Mouse (Mus musculus): Measurements from ENCODE around the gene Slc2a9. TPM values are rescaled to one million over a fixed set of nuclear protein-coding genes. Genes with fewer than 3 reads are reported as not detected.

Gene Slc2a9
- total and polyA plus RNA-seq, 3 experiments = 1.6 to 2.8 (median 2.3) TPM

DNA sequence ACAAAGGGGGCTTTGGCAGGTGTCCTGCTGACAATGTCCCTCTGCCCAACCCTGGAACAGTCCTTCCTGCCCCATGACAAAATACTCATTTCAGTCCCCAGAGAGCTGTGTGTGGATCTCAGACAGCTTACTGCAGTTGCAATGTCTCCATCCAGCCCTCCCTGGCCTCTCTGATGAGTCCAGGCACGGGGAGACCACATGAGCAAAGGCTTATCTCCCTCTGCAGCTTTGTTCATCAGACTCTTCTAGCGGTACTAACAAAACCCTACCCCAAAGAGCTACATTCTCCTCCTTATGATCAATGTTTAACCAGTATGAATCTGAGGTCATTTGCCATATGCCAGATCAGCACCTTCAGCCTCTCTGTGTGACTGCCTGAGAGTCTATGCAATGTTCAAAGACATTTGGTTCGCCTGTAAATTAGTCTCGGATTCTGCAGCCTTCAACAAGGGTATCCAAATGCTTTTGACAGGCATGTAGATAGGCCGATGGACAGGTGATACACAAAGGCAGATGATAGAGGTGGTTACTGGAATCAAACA, 36.3 kb downstream of the Slc2a9 start:
- H3K36me3 ChIP-seq (replicated peaks in 1 of 2; ENCODE audit: control insufficient read depth in 1 of 2, insufficient read depth in 1 of 2, low read length in 1 of 2) = peaks cover 0 to 8% of the 10 kb centered on the region in 2 experiments
- TF ChIP-seq ETS1 (conservative IDR thresholded peaks at IDR 0.05; ENCODE audit: low read depth, low read length) (no peak), NRF1 (IDR thresholded peaks at IDR 0.05; ENCODE audit: low read depth, low read length) (no peak), TCF12 (IDR thresholded peaks at IDR 0.05; ENCODE audit: low read depth, low read length) (no peak), MYC (IDR thresholded peaks at IDR 0.05; ENCODE audit: low read depth, low read length) (no peak), MAFK (IDR thresholded peaks at IDR 0.05; ENCODE audit: insufficient replicate concordance, low read length) (no peak), E2F4 (IDR thresholded peaks at IDR 0.05; ENCODE audit: insufficient replicate concordance, low read depth, low read length) (no peak), MAX (IDR thresholded peaks at IDR 0.05; ENCODE audit: low read length) (no peak), USF2 (conservative IDR thresholded peaks at IDR 0.05; ENCODE audit: low read depth, low read length) (no peak), ZMIZ1 (IDR thresholded peaks at IDR 0.05; ENCODE audit: low read depth, low read length) (no peak), MEF2A (IDR thresholded peaks at IDR 0.05; ENCODE audit: borderline replicate concordance, low read depth, low read length) (no peak), RAD21 (IDR thresholded peaks at IDR 0.05; ENCODE audit: low read depth, low read length) (no peak), POLR2A (IDR thresholded peaks at IDR 0.05; ENCODE audit: low read depth, low read length) (no peak)
- H3K4me1 ChIP-seq (ENCODE audit: control insufficient read depth in 1 of 2, insufficient read depth in 2 of 2) = no peaks in the 10 kb centered on the region
- H3K79me2 ChIP-seq (replicated peaks; ENCODE audit: control insufficient read depth, extremely low read depth, insufficient read depth, poor library complexity, severe bottlenecking) = no peaks in the 10 kb centered on the region
- H3K27ac ChIP-seq (ENCODE audit: insufficient read depth, low read depth) = no peak overlapping the region
- no peak for DNase-seq (ENCODE audit: extremely low read depth)
- H3K4me3 ChIP-seq (replicated peaks in 1 of 3; ENCODE audit: low read depth in 2 of 3, low read length in 2 of 3, poor library complexity in 1 of 3) = no peak overlapping the region
- no peaks in the 10 kb centered on the region for H3K27me3 ChIP-seq (replicated peaks)
- no peak overlapping the region for H3K4me2 ChIP-seq (ENCODE audit: insufficient read depth, low read depth, poor library complexity, severe bottlenecking)
- no peak overlapping the region for H3K9ac ChIP-seq (ENCODE audit: insufficient read depth, low read depth)
- H3K9me3 ChIP-seq (replicated peaks; ENCODE audit: low read length) = no peaks in the 10 kb centered on the region
- in situ Hi-C loops (cut with MboI; ENCODE audit: low pct_ligation_motif_present, low pct_unique_long_range_greater_than_20kb, low sequenced_read_pairs) = no loop called here
- dilution Hi-C loops (cut with MboI; ENCODE audit: extremely low pct_ligation_motif_present, extremely low pct_unique_long_range_greater_than_20kb, low sequenced_read_pairs) = no loop called here

DNA sequence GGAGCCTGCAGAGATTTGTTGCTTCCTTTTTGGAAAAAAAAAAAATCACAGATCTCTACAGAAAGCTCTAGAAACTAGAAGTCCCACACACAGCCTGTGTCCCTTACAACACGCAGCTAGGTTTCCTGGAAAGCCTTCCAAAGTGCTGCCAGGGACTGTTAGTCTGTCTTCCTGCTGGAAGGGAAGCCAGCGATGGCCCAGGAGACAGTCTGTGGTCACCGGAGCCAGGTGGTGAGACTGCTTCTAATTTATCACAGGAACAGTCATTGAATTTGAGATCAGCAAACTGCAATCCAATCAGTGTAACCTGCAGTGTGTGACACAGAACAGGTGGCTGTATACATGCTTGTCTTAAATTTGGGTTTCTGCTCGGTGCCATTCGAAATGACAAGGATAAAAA, 41.7 kb downstream of the Slc2a9 start:
- Histone ChIP-seq H3K27me3 (replicated peaks) (no peaks in the 10 kb centered on the region), H3K27ac (ENCODE audit: insufficient read depth, low read depth) (no peak overlapping the region), H3K4me3 (replicated peaks in 1 of 3; ENCODE audit: low read depth in 2 of 3, low read length in 2 of 3, poor library complexity in 1 of 3) (no peak overlapping the region), H3K4me1 (ENCODE audit: control insufficient read depth in 1 of 2, insufficient read depth in 2 of 2) (no peaks in the 10 kb centered on the region), H3K9ac (ENCODE audit: insufficient read depth, low read depth) (no peak overlapping the region), H3K36me3 (replicated peaks in 1 of 2; ENCODE audit: control insufficient read depth in 1 of 2, insufficient read depth in 1 of 2, low read length in 1 of 2) (no peaks in the 10 kb centered on the region), H3K79me2 (replicated peaks; ENCODE audit: control insufficient read depth, extremely low read depth, insufficient read depth, poor library complexity, severe bottlenecking) (no peaks in the 10 kb centered on the region), H3K4me2 (ENCODE audit: insufficient read depth, low read depth, poor library complexity, severe bottlenecking) (no peak overlapping the region), H3K9me3 (replicated peaks; ENCODE audit: low read length) (no peaks in the 10 kb centered on the region)
- no peak for DNase-seq (ENCODE audit: extremely low read depth)
- dilution Hi-C loops (cut with MboI; ENCODE audit: extremely low pct_ligation_motif_present, extremely low pct_unique_long_range_greater_than_20kb, low sequenced_read_pairs) (no loop called here), in situ Hi-C loops (cut with MboI; ENCODE audit: low pct_ligation_motif_present, low pct_unique_long_range_greater_than_20kb, low sequenced_read_pairs) (no loop called here)
- TF ChIP-seq ZNF384 (IDR thresholded peaks at IDR 0.05; ENCODE audit: low read depth, low read length) (no peak), MEF2A (IDR thresholded peaks at IDR 0.05; ENCODE audit: borderline replicate concordance, low read depth, low read length) (no peak), POLR2A (IDR thresholded peaks at IDR 0.05; ENCODE audit: low read depth, low read length) (no peak), USF2 (conservative IDR thresholded peaks at IDR 0.05; ENCODE audit: low read depth, low read length) (no peak), NELFE (IDR thresholded peaks at IDR 0.05; ENCODE audit: low read depth, low read length) (no peak), E2F4 (IDR thresholded peaks at IDR 0.05; ENCODE audit: insufficient replicate concordance, low read depth, low read length) (no peak), JUND (conservative IDR thresholded peaks at IDR 0.05; ENCODE audit: low read depth, low read length) (no peak)

Data from CH12.LX (cell line).